Mouse (Mus musculus) central nervous system, embryonic 18 days (tissue): ENCODE results near the gene Dhx34. TPM values are rescaled to one million over a fixed set of nuclear protein-coding genes. Genes with fewer than 3 reads are reported as not detected.

Experiments used
- polyA plus RNA-seq: library from polyadenylated mRNA; depleted of rRNA; stranded (reverse); fragments of >200 nt; gene quantifications from 2 replicates; pipeline ENCODE4 v1.2.3, GENCODE M21; 2012; rRNA removed

Gene Dhx34
- 12.0 and 12.1 TPM in 2 replicates for polyA plus RNA-seq

GRCm38 (mm10) chr7:16221582-16222272 is at the start of gene Dhx34:
Gene Dhx34, minus strand, starts transcription at chr7:16222037.

GRCm38 (mm10) chr7:16259110-16259590 is 37.3 kb upstream of the Dhx34 start, which contains the start of gene C5ar1:
Gene C5ar1, minus strand, starts transcription at chr7:16259540.

GRCm38 (mm10) chr7:16244067-16244466 is 22.2 kb upstream of the Dhx34 start, which contains the start of gene C5ar2:
Gene C5ar2, minus strand, starts transcription at chr7:16244154.

GRCm38 (mm10) chr7:16174597-16175541 is 47.0 kb downstream of the Dhx34 start, which contains the start of gene Meis3:
Gene Meis3, plus strand, starts transcription at chr7:16175090.

Other genes starting within 250 kb of the Dhx34 start
- 7.8 and 12.0 TPM in 2 replicates for gene Bicra, start 174.1 kb downstream of the Dhx34 start, polyA plus RNA-seq
- 0.28 TPM in 2 replicates for gene Zfp541, start 160.2 kb downstream of the Dhx34 start, polyA plus RNA-seq
- 179 and 189 TPM in 2 replicates for gene Napa, start 123.6 kb downstream of the Dhx34 start, polyA plus RNA-seq
- gene Kptn, start 102.1 kb downstream of the Dhx34 start, polyA plus RNA-seq, result 51.4 and 53.5 TPM in 2 replicates
- gene Slc8a2, start 92.2 kb downstream of the Dhx34 start, polyA plus RNA-seq, result 29.3 and 35.9 TPM in 2 replicates
- 155 and 163 TPM in 2 replicates for gene Meis3, start 46.9 kb downstream of the Dhx34 start, polyA plus RNA-seq
- 0.09 and 0.12 TPM in 2 replicates for gene C5ar2, start 22.1 kb upstream of the Dhx34 start, polyA plus RNA-seq
- 0.74 and 1.6 TPM in 2 replicates for gene C5ar1, start 37.5 kb upstream of the Dhx34 start, polyA plus RNA-seq
- gene Inafm1, start 51.6 kb upstream of the Dhx34 start, polyA plus RNA-seq, result 53.8 and 57.4 TPM in 2 replicates
- gene Ccdc9, start 64.8 kb upstream of the Dhx34 start, polyA plus RNA-seq, result 40.8 and 46.5 TPM in 2 replicates
- gene Bbc3, start 86.4 kb upstream of the Dhx34 start, polyA plus RNA-seq, result 38.4 and 42.7 TPM in 2 replicates
- gene Sae1, start 165.8 kb upstream of the Dhx34 start, polyA plus RNA-seq, result 156 and 162 TPM in 2 replicates
- 42.4 and 44.3 TPM in 2 replicates for gene Zc3h4, start 178.9 kb upstream of the Dhx34 start, polyA plus RNA-seq
- gene Tmem160, start 230.7 kb upstream of the Dhx34 start, polyA plus RNA-seq, result 62.8 and 69.6 TPM in 2 replicates